Mouse (Mus musculus) midbrain, embryonic 15.5 days (tissue): ENCODE measurements around the gene Slc35a5. TPM values are rescaled to one million over a fixed set of nuclear protein-coding genes. Genes with fewer than 3 reads are reported as not detected.

ENCODE experiments used
- ATAC-seq: fragments of 200-750 bp; cut with Nextera tagmentation; replicated peaks from 2 replicates; pipeline ENCODE4 v1.8.0; 2017; ENCODE audit warnings: moderate TSS enrichment
- H3K27ac ChIP-seq: fragments of 300-500 bp; sonication (generic); 2 replicates; pipeline ENCODE4 v1.5.1; 2015; ENCODE audit warnings: mild to moderate bottlenecking, inconsistent platforms
- H3K27me3 ChIP-seq: fragments of 300-500 bp; sonication (generic); replicated peaks from 2 replicates; pipeline ENCODE4 v1.6.1; 2015; ENCODE audit warnings: inconsistent platforms
- H3K36me3 ChIP-seq: fragments of 300-500 bp; sonication (generic); replicated peaks from 2 replicates; pipeline ENCODE4 v1.6.1; 2015; ENCODE audit warnings: inconsistent platforms
- H3K4me1 ChIP-seq: fragments of 300-500 bp; sonication (generic); 2 replicates; pipeline ENCODE4 v1.6.1; 2015; ENCODE audit warnings: inconsistent platforms
- H3K4me2 ChIP-seq: fragments of 300-500 bp; sonication (generic); 2 replicates; pipeline ENCODE4 v1.6.1; 2015; ENCODE audit warnings: inconsistent platforms, mild to moderate bottlenecking, moderate library complexity
- H3K4me3 ChIP-seq: fragments of 300-500 bp; sonication (generic); 2 replicates; pipeline ENCODE4 v1.5.1; 2015; ENCODE audit warnings: mild to moderate bottlenecking, inconsistent platforms
- H3K9ac ChIP-seq: fragments of 300-500 bp; sonication (generic); 2 replicates; pipeline ENCODE4 v1.6.1; 2015; ENCODE audit warnings: mild to moderate bottlenecking, inconsistent platforms
- H3K9me3 ChIP-seq: fragments of 300-500 bp; sonication (generic); 2 replicates; pipeline ENCODE4 v1.6.1; 2016; ENCODE audit warnings: inconsistent platforms
- WGBS: fragments of 180-500 bp; shearing (Covaris S2); methylation state at CpG from one replicate; pipeline ENCODE4 v1.1.7; 2015; ENCODE audit warnings: mixed read lengths; 5-methylcytosine and 5-hydroxymethylcytosine counted together
- polyA plus RNA-seq: library from polyadenylated mRNA; unstranded; fragments of >200 nt; fragmentation: Nextera tagmentation; extraction: Ambion mirVana; gene quantifications from 2 replicates; pipeline ENCODE4 v1.2.1, GENCODE M21; 2015

Gene Slc35a5
- polyA plus RNA-seq, 1 experiment from 2014 or later: 34.6 TPM

DNA sequence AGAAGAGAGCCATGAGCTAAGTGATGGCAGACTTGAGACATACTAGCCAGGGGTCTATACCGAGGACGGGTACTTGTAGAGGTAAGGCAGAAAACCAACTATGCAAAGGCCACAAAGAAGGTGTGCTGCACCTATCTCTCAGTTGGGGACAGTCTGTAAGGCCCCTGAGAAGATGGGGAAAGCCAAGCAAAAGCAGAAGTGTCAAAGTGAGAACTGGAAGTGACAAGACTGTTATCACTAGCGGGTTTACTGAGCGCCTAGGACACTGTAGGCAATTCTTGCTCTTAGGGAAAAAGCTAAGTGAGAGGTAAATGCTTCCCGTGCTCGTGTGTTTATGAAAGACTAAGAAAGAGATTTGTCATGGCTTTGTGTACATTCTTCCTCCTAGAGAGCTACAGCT, 13.4 kb downstream of the Slc35a5 start:
- no peak overlapping the region for H3K9ac ChIP-seq
- peaks cover 50% of the 10 kb centered on the region for H3K36me3 ChIP-seq
- H3K27me3 ChIP-seq: no peaks in the 10 kb centered on the region
- no peak overlapping the region for H3K4me3 ChIP-seq
- no peak overlapping the region for H3K27ac ChIP-seq
- H3K4me1 ChIP-seq: no peaks in the 10 kb centered on the region
- WGBS: 95% methylated on average over 6 of the region's 6 CpGs
- H3K4me2 ChIP-seq: no peak overlapping the region
- H3K9me3 ChIP-seq: no peaks in the 10 kb centered on the region
- no peak for ATAC-seq

GRCm38 (mm10) chr16:45142565-45142964, 15.9 kb downstream of the Slc35a5 start:
- H3K27me3 ChIP-seq: no peaks in the 10 kb centered on the region
- H3K36me3 ChIP-seq: peaks cover 58% of the 10 kb centered on the region
- 89% methylated on average over 5 of the region's 5 CpGs for WGBS
- no peaks in the 10 kb centered on the region for H3K4me1 ChIP-seq
- H3K27ac ChIP-seq: no peak overlapping the region
- no peak for ATAC-seq
- H3K9ac ChIP-seq: no peak overlapping the region
- no peak overlapping the region for H3K4me3 ChIP-seq
- H3K9me3 ChIP-seq: no peaks in the 10 kb centered on the region
- no peak overlapping the region for H3K4me2 ChIP-seq

DNA sequence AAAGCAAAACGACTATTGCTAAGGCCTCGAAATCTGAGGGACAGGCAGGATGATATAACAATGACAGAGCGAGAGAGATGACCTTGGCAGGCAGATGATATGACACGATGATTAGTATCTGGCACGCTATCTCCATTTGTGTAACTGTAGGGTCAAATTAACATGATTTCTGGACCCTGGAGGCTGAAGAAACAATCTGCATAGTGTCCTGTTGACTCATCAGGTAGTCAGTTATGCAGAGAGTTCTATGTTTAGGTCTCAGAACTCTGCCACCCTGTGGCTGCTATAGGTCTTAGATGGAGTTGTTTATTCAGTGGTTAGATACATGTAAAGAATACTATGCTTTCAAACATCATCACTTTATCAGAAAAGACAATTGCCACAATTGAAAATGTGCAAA, 16.8 kb downstream of the Slc35a5 start:
- no peaks in the 10 kb centered on the region for H3K4me1 ChIP-seq
- ATAC-seq: no peak
- no peak overlapping the region for H3K4me2 ChIP-seq
- H3K27ac ChIP-seq: no peak overlapping the region
- H3K9ac ChIP-seq: no peak overlapping the region
- no peaks in the 10 kb centered on the region for H3K9me3 ChIP-seq
- WGBS: 91% methylated on average over 5 of the region's 5 CpGs
- no peaks in the 10 kb centered on the region for H3K27me3 ChIP-seq
- H3K4me3 ChIP-seq: no peak overlapping the region
- H3K36me3 ChIP-seq: peaks cover 58% of the 10 kb centered on the region

- no peak overlapping the region for H3K27ac ChIP-seq
- H3K36me3 ChIP-seq: no peaks in the 10 kb centered on the region
- 85% methylated on average over 2 of the region's 2 CpGs for WGBS
- no peaks in the 10 kb centered on the region for H3K9me3 ChIP-seq
- no peak for ATAC-seq
- H3K9ac ChIP-seq: no peak overlapping the region
- H3K4me1 ChIP-seq: no peaks in the 10 kb centered on the region
- no peaks in the 10 kb centered on the region for H3K27me3 ChIP-seq
- no peak overlapping the region for H3K4me3 ChIP-seq
- no peak overlapping the region for H3K4me2 ChIP-seq
Measured at GRCm38 (mm10) chr16:45127936-45128710, 30.4 kb downstream of the Slc35a5 start.

DNA sequence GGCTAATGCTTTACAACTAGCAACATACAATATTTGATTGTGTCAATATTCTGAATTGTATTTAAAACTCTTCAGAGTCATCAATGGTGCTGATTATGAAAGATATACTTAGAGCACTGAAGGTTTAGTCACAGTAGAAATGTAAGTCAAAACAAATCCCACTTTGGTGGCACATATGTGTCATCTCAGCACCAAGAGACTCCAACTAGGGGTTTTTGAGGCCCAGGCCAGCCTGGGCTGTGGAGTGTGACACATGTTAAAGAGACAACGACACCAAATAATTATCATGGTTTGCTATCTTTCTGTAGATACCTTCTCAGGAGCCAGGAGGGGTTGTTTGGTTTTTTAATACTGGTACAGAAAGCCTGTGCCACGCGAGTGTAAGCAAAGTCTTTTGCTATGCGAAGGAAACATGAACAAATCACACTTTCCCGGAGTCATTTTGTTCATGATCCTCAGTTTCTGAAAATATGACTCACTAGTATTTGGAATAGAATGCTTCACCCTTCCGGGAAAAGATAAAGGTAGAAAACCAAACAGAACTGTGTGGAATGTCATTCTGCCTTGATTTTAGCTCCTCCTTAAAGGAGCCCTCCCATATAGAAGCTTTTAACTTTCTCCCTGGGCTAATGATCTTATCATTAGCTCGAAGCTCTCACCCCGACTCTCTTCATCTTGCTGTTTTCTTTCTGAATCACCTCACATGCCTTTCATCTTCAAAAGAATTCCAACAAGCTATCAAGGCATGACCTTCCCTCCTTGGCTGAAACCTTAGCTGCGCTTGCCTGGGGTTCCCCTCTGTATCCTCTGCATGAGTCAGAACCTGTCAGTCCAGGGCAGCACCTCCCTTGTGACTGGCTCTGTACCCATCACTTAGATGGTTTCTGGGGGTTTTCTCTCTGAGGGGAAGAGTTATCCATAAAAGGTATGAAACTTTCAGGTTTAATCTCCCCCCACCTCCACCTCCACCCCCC, 34.0 kb downstream of the Slc35a5 start:
- Histone ChIP-seq H3K27ac (no peak overlapping the region), H3K9ac (no peak overlapping the region), H3K4me3 (no peak overlapping the region), H3K36me3 (no peaks in the 10 kb centered on the region), H3K4me2 (no peak overlapping the region), H3K27me3 (no peaks in the 10 kb centered on the region), H3K9me3 (no peaks in the 10 kb centered on the region), H3K4me1 (no peaks in the 10 kb centered on the region)
- ATAC-seq: no peak
- WGBS: 69% methylated on average over 9 of the region's 9 CpGs

- 71% methylated on average over 5 of the region's 5 CpGs for WGBS
- H3K4me3 ChIP-seq: no peak overlapping the region
- no peak overlapping the region for H3K9ac ChIP-seq
- ATAC-seq: no peak
- no peak overlapping the region for H3K4me2 ChIP-seq
- H3K36me3 ChIP-seq: no peaks in the 10 kb centered on the region
- no peak overlapping the region for H3K27ac ChIP-seq
- H3K4me1 ChIP-seq: no peaks in the 10 kb centered on the region
- H3K9me3 ChIP-seq: no peaks in the 10 kb centered on the region
- no peaks in the 10 kb centered on the region for H3K27me3 ChIP-seq
Measured at GRCm38 (mm10) chr16:45122571-45122970, 35.9 kb downstream of the Slc35a5 start.

DNA sequence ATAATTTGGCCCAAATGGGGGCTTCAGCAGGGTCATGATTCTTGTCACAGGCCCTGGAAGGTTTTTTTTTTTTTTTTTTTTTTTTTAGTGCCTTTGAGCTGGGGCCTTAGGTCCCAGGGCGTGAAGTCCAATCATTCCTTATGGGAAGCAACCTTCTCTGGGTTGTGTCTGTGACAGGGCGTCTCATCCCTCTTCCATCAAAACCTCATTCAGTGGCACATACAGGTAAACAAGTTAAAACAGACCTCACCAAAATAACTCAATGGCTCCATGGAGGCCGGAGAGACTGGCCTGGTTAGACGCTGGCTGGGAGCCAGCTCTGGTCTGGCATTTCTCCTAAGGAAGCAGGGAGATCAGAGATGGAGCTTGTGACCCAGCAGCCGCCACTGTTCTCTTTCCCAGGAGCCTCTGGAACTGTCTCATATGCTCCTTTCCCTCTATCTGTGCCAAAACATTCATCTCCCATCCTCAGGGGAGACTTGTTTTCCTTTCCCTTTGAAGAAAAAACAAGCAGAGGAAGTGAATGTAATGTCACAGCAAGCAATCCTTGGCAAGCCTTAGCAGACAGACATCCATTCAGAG, 37.6 kb downstream of the Slc35a5 start:
- H3K27me3 ChIP-seq: no peaks in the 10 kb centered on the region
- no peak overlapping the region for H3K4me2 ChIP-seq
- no peak for ATAC-seq
- no peaks in the 10 kb centered on the region for H3K9me3 ChIP-seq
- H3K36me3 ChIP-seq: no peaks in the 10 kb centered on the region
- H3K9ac ChIP-seq: no peak overlapping the region
- WGBS: 69% methylated on average over 5 of the region's 5 CpGs
- H3K27ac ChIP-seq: no peak overlapping the region
- no peaks in the 10 kb centered on the region for H3K4me1 ChIP-seq
- H3K4me3 ChIP-seq: no peak overlapping the region

DNA sequence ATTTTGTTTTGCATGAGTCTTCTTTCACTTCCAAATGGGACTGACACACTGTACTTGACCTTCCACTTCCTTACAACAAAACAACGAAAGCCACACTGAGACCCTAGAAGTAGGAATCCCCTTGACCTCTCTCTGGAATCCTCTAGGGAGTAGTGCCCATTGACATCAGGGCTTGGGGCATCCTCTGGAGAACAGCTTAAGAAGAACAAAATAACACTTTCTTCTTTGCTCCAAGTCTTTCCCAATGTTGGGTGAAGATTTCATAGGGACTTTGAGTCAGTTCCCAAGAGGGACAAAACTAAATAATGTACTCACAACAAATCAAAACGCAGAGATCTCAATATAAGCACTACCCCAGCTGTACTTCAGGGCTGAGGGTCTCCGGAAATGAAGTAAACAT, 39.7 kb downstream of the Slc35a5 start:
- no peak overlapping the region for H3K4me2 ChIP-seq
- H3K9me3 ChIP-seq: no peaks in the 10 kb centered on the region
- H3K4me3 ChIP-seq: no peak overlapping the region
- H3K9ac ChIP-seq: no peak overlapping the region
- no peaks in the 10 kb centered on the region for H3K27me3 ChIP-seq
- WGBS: 82% methylated on average over 3 of the region's 3 CpGs
- no peaks in the 10 kb centered on the region for H3K36me3 ChIP-seq
- ATAC-seq: no peak
- no peaks in the 10 kb centered on the region for H3K4me1 ChIP-seq
- no peak overlapping the region for H3K27ac ChIP-seq

DNA sequence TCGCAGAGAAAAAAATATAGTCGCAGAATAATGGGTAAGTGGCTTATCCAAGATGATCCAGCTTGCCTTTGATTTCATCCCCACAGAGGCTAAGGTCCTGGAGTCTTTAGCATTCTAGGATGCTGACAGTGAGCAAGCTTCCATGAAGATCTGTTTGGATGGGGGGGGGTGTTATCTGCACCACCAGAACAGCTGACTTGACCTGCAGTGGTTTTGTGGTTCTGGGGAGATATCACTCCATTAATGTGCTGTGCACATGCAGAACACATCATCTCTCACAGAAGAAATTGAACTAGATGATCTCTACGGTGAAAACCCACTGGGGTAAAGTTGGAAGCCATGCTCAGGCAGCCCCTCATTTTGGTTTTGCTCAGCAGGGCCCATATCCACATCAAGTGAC, 41.3 kb downstream of the Slc35a5 start:
- Histone ChIP-seq H3K27ac (no peak overlapping the region), H3K9me3 (no peaks in the 10 kb centered on the region), H3K27me3 (no peaks in the 10 kb centered on the region), H3K4me1 (no peaks in the 10 kb centered on the region), H3K4me3 (no peak overlapping the region), H3K4me2 (no peak overlapping the region), H3K9ac (no peak overlapping the region), H3K36me3 (no peaks in the 10 kb centered on the region)
- no peak for ATAC-seq
- 89% methylated on average over 3 of the region's 3 CpGs for WGBS

DNA sequence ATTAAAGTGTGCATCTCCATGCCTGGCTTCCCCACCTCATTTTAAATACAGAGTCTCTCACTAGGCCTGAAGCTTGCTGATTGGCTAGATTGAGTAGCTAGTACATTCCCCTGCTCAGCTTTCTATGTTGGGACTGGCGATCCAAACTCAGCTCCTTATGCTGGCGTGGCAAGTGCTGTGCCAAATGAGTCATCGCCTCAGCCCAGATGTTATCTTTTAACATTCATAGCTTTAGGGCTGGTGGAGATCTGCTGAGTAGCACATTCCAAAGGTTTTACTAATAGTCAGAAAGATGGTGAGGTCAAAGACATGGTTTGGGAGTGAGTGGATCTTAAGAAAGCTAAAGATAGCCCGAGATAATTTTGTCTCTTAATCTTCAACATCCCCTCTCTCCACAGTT, 48.0 kb downstream of the Slc35a5 start:
- Histone ChIP-seq H3K9ac (no peak overlapping the region), H3K4me2 (no peak overlapping the region), H3K4me3 (no peak overlapping the region), H3K27me3 (no peaks in the 10 kb centered on the region), H3K27ac (no peak overlapping the region), H3K9me3 (no peaks in the 10 kb centered on the region), H3K36me3 (no peaks in the 10 kb centered on the region), H3K4me1 (no peaks in the 10 kb centered on the region)
- no peak for ATAC-seq
- WGBS: 86% methylated on average over 4 of the region's 4 CpGs

- Histone ChIP-seq H3K4me3 (no peak overlapping the region), H3K36me3 (no peaks in the 10 kb centered on the region), H3K27ac (no peak overlapping the region), H3K9me3 (no peaks in the 10 kb centered on the region), H3K4me1 (no peaks in the 10 kb centered on the region), H3K9ac (no peak overlapping the region), H3K27me3 (no peaks in the 10 kb centered on the region), H3K4me2 (no peak overlapping the region)
- WGBS: 86% methylated on average over 5 of the region's 5 CpGs
- no peak for ATAC-seq
Measured at GRCm38 (mm10) chr16:45108203-45108878, 50.2 kb downstream of the Slc35a5 start.

DNA sequence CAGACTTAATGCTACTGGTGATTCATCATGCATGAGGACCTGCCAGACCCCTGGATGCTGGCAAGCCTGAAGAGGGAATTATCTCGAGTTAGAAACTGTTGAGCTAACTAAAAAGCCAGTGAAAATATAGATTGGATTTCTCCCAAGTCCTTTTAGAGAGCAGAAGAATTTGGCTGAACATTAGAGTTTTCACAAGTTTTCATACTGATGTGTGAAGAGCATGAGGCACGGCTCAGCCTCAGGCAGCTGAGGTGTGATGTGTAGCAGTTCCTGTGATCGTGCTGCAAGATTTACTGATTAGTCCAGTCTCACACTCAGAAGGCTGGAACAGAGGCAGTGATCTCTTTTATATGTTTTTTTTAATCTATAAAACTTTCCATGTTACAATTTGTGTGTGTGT, 53.5 kb downstream of the Slc35a5 start:
- Histone ChIP-seq H3K4me1 (no peaks in the 10 kb centered on the region), H3K36me3 (no peaks in the 10 kb centered on the region), H3K27ac (no peak overlapping the region), H3K27me3 (no peaks in the 10 kb centered on the region), H3K9me3 (no peaks in the 10 kb centered on the region), H3K9ac (no peak overlapping the region), H3K4me2 (no peak overlapping the region), H3K4me3 (no peak overlapping the region)
- 78% methylated on average over 3 of the region's 3 CpGs for WGBS
- ATAC-seq: no peak
